Mouse (Mus musculus) left cerebral cortex, adult 2 months (tissue): ENCODE data around the gene Gm26566. TPM values are rescaled to one million over a fixed set of nuclear protein-coding genes. Genes with fewer than 3 reads are reported as not detected.
"Not testable (repeated sequence)": the region's sequence is repeated elsewhere in the genome, so short reads cannot be mapped to it uniquely, and the experiment has no call there.

Source experiments
- DNase-seq, 2 experiments: peaks; one replicate each; pipeline ENCODE4 v3.0.0; 2021 to 2022; ENCODE audit warnings: low spot score in 2 of 2, mixed read lengths in 1 of 2; ENCODE audit errors: extremely low spot score in 1 of 2
- H3K27ac ChIP-seq: fragments of 200-600 bp; 2 replicates; pipeline ENCODE4 v1.8.1; 2022
- H3K4me3 ChIP-seq: fragments of 200-600 bp; 2 replicates; pipeline ENCODE4 v1.8.1; 2022
- CTCF ChIP-seq: fragments of 200-600 bp; IDR thresholded peaks from 2 replicates; pipeline ENCODE4 v1.8.1; 2022; ENCODE audit warnings: antibody characterized with exemption, mild to moderate bottlenecking, moderate library complexity
- intact Hi-C: fragments of 180-260 bp; cut with DNase I; formaldehyde crosslinking; loops from one replicate; pipeline ENCODE4 v1.15.1; 2025
- total RNA-seq, 2 experiments: library from RNA; stranded (reverse); gene quantifications; 2 replicates each; pipeline ENCODE4 v1.2.3; 2021

The Gm26566 gene
- total RNA-seq, 2 experiments from 2014 or later, result 0.79 to 1.1 TPM

- no peak for DNase-seq
- H3K4me3 ChIP-seq, result no peak overlapping the region
- TF ChIP-seq CTCF, result peak; percentile 23
- no peak overlapping the region for H3K27ac ChIP-seq
- intact Hi-C loops, result no loop called here
Measured at GRCm38 (mm10) chr4:88742771-88743371, 21.3 kb downstream of the Gm26566 start.

- no peak for DNase-seq
- intact Hi-C loops, result no loop called here
- H3K4me3 ChIP-seq, result no peak overlapping the region
- no peak overlapping the region for H3K27ac ChIP-seq
- TF ChIP-seq CTCF, result no peak
Measured at GRCm38 (mm10) chr4:88744207-88744606, 22.6 kb downstream of the Gm26566 start.

GRCm38 (mm10) chr4:88749926-88750325, 28.3 kb downstream of the Gm26566 start:
- TF ChIP-seq CTCF, result no peak
- Histone ChIP-seq H3K27ac (no peak overlapping the region), H3K4me3 (no peak overlapping the region)
- intact Hi-C loops, result no loop called here
- no peak for DNase-seq

GRCm38 (mm10) chr4:88754818-88755340, 33.3 kb downstream of the Gm26566 start, which contains the start of gene Gm13271:
Gm13271 (plus strand) TSS chr4:88754868.
- intact Hi-C loops, H3K4me3 ChIP-seq, H3K27ac ChIP-seq: not testable (repeated sequence)
- TF ChIP-seq CTCF, result peak; percentile 24
- peak; percentile 72 to 76 for DNase-seq

GRCm38 (mm10) chr4:88756581-88757513, 35.2 kb downstream of the Gm26566 start:
- intact Hi-C loops, DNase-seq: not testable (repeated sequence)
- peak overlapping the region; percentile 42 for H3K4me3 ChIP-seq
- H3K27ac ChIP-seq, result 0 out of 2 replicates have a peak overlapping the region, but pooled peaks have one; percentile 37

- peak; percentile 90 to 92 for DNase-seq
- H3K27ac ChIP-seq, intact Hi-C loops: not testable (repeated sequence)
- peak; percentile 66 for TF ChIP-seq CTCF
- peak overlapping the region; percentile 42 for H3K4me3 ChIP-seq
Measured at GRCm38 (mm10) chr4:88757628-88758031, 36.0 kb downstream of the Gm26566 start.

GRCm38 (mm10) chr4:88758751-88759150, 37.1 kb downstream of the Gm26566 start:
- H3K4me3 ChIP-seq, DNase-seq, H3K27ac ChIP-seq, intact Hi-C loops: not testable (repeated sequence)

GRCm38 (mm10) chr4:88759610-88760268, 38.1 kb downstream of the Gm26566 start, which contains the start of gene Gm13283:
Gm13283 (plus strand) TSS chr4:88760119.
- H3K27ac ChIP-seq, intact Hi-C loops: not testable (repeated sequence)
- H3K4me3 ChIP-seq, result peak within 1 kb of the TSS; percentile 19; the same call in 1 of the 2 replicates
- peak in 1 of 2 experiments; percentile 23 for DNase-seq

- H3K4me3 ChIP-seq, result peak overlapping the region; percentile 19; the same call in 1 of the 2 replicates
- DNase-seq, result peak in 1 of 2 experiments; percentile 51
- H3K27ac ChIP-seq, intact Hi-C loops: not testable (repeated sequence)
- peak; percentile 54 for TF ChIP-seq CTCF
Measured at GRCm38 (mm10) chr4:88760431-88760830, 38.8 kb downstream of the Gm26566 start.

GRCm38 (mm10) chr4:88761776-88762175, 40.2 kb downstream of the Gm26566 start:
- peak; percentile 69 to 72 for DNase-seq
- intact Hi-C loops, H3K4me3 ChIP-seq, H3K27ac ChIP-seq: not testable (repeated sequence)
- TF ChIP-seq CTCF, result peak; percentile 12

GRCm38 (mm10) chr4:88762341-88762740, 40.7 kb downstream of the Gm26566 start:
- H3K4me3 ChIP-seq, intact Hi-C loops, DNase-seq, H3K27ac ChIP-seq: not testable (repeated sequence)
